Mouse (Mus musculus) olfactory bulb, adult 2 months (tissue): Measurements from ENCODE around the gene Appl2.

Experiments
- CTCF ChIP-seq: fragments of 200-500 bp; IDR thresholded peaks from 2 replicates; pipeline ENCODE4 v1.5.1; 2012; ENCODE audit warnings: low read depth, mild to moderate bottlenecking, low read length, moderate library complexity; ENCODE audit not compliant: insufficient read depth
- POLR2A ChIP-seq: fragments of 200-500 bp; IDR thresholded peaks from 2 replicates; pipeline ENCODE4 v1.6.1; 2012; ENCODE audit warnings: mild to moderate bottlenecking, low read depth, low read length, moderate library complexity; ENCODE audit not compliant: insufficient read depth

DNA sequence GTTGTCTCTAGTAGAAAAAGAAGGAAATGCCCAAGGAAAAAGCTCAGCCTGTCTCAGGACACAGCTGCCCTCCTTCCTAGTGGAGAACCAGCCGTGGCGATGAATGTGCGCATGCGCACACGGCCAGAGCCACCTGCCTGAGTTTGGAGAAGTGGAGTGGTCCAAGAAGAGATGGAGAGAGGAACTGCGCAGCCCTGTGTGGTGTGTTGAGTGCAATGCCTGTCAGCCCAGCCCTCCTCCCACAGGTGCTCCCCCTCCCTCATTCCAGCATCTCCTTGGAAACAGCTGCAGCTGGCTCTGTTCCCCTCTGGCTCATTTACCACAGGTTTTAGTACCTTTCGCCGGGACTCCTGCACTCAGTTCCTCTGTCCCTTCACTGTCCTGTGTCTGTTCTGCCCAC is 13.4 kb upstream of the Appl2 start:
- TF ChIP-seq POLR2A (no peak), CTCF (no peak)
